ENCODE assay signal across 10 mouse cellular contexts in genomic region chr12:73416367-73416897, GRCm38 (mm10).
DNase-seq lines count a peak whose midpoint lies in the region; ATAC-seq lines count a peak whose summit lies in the region.
"Had no signal": no experiment of that assay in that cellular context is flagged by ENCODE, and none has a peak within 500 bp of the region (broad histone marks: within the 10 kb centered on the region; RNA-seq: fewer than 3 reads in every experiment).

No protein-coding gene starts in this region.

- peaks cover 35% of the 10 kb centered on the region for H3K4me1 ChIP-seq in forebrain, embryonic 10.5 days
- peaks cover 11% of the 10 kb centered on the region for H3K4me1 ChIP-seq in forebrain, embryonic 15.5 days
- H3K4me1 ChIP-seq in embryonic facial prominence, embryonic 11.5 days (ENCODE audit: control insufficient read depth, insufficient read depth, low read length): peaks cover 7% of the 10 kb centered on the region
- H3K4me1 ChIP-seq in limb, embryonic 11.5 days (ENCODE audit: control insufficient read depth, insufficient read depth, low read length): peaks cover 19% of the 10 kb centered on the region
- no peaks in the 10 kb centered on the region for H3K4me1 ChIP-seq in intestine, embryonic 16.5 days (ENCODE audit: control insufficient read depth, insufficient read depth, low read length)

- no peaks in the 10 kb centered on the region for H3K9me3 ChIP-seq in forebrain, embryonic 10.5 days
- H3K9me3 ChIP-seq in forebrain, embryonic 15.5 days: no peaks in the 10 kb centered on the region
- no peaks in the 10 kb centered on the region for H3K9me3 ChIP-seq in embryonic facial prominence, embryonic 11.5 days (replicated peaks; ENCODE audit: control insufficient read depth, low read length)
- H3K9me3 ChIP-seq in limb, embryonic 11.5 days (ENCODE audit: control insufficient read depth, low read length): no peaks in the 10 kb centered on the region
- H3K9me3 ChIP-seq in intestine, embryonic 16.5 days (ENCODE audit: control insufficient read depth, low read length): no peaks in the 10 kb centered on the region

- 47% methylated on average over 16 of the region's 16 CpGs for WGBS in forebrain, embryonic 10.5 days
- WGBS in forebrain, embryonic 15.5 days: 34% methylated on average over 16 of the region's 16 CpGs
- 37% methylated on average over 16 of the region's 16 CpGs for WGBS in embryonic facial prominence, embryonic 11.5 days
- WGBS in limb, embryonic 11.5 days: 55% methylated on average over 16 of the region's 16 CpGs
- 68% methylated on average over 16 of the region's 16 CpGs for WGBS in intestine, embryonic 16.5 days

- ATAC-seq in forebrain, embryonic 15.5 days (replicated peaks): no peak; the same call in 1 of the 2 replicates
- ATAC-seq in embryonic facial prominence, embryonic 11.5 days (replicated peaks; ENCODE audit: insufficient number of reproducible peaks, low FRiP score, low TSS enrichment, low read depth): no peak
- peak; percentile 76 for ATAC-seq in limb, embryonic 11.5 days (ENCODE audit: insufficient number of reproducible peaks, low FRiP score, low TSS enrichment, low read depth)
- no peak for ATAC-seq in intestine, embryonic 16.5 days

- no peak overlapping the region for H3K4me3 ChIP-seq in forebrain, embryonic 10.5 days
- no peak overlapping the region for H3K4me3 ChIP-seq in forebrain, embryonic 15.5 days
- no peak overlapping the region for H3K4me3 ChIP-seq in embryonic facial prominence, embryonic 11.5 days (ENCODE audit: low read depth, low read length)
- H3K4me3 ChIP-seq in limb, embryonic 11.5 days (ENCODE audit: low read depth, low read length): no peak overlapping the region
- H3K4me3 ChIP-seq in intestine, embryonic 16.5 days (ENCODE audit: low read length): no peak overlapping the region

- H3K27ac ChIP-seq in forebrain, embryonic 10.5 days: peak overlapping the region; percentile 21; the same call in 1 of the 2 replicates
- no peak overlapping the region for H3K27ac ChIP-seq in forebrain, embryonic 15.5 days (replicated peaks)
- H3K27ac ChIP-seq in embryonic facial prominence, embryonic 11.5 days (replicated peaks; ENCODE audit: low read depth, low read length): no peak overlapping the region
- H3K27ac ChIP-seq in limb, embryonic 11.5 days (replicated peaks; ENCODE audit: low read depth, low read length): peak overlapping the region; percentile 42; the same call in 1 of the 2 replicates
- no peak overlapping the region for H3K27ac ChIP-seq in intestine, embryonic 16.5 days (ENCODE audit: low read length)
- H3K27ac ChIP-seq: liver, embryonic 14.5 days had no signal

- no peak overlapping the region for H3K4me2 ChIP-seq in forebrain, embryonic 15.5 days (replicated peaks)
- no peak overlapping the region for H3K4me2 ChIP-seq in embryonic facial prominence, embryonic 11.5 days (ENCODE audit: low read depth, low read length)
- no peak overlapping the region for H3K4me2 ChIP-seq in limb, embryonic 11.5 days (ENCODE audit: low read depth, severe bottlenecking)
- H3K4me2 ChIP-seq in intestine, embryonic 16.5 days (ENCODE audit: low read depth, low read length): no peak overlapping the region

- peak; percentile 27 for DNase-seq in forebrain, embryonic 10.5 days (ENCODE audit: extremely low spot score, low spot score)
- DNase-seq in 3T3-L1 (ENCODE audit: low read depth, low spot score): peak; percentile 96
- DNase-seq in embryonic facial prominence, embryonic 11.5 days (ENCODE audit: low spot score): peak; percentile 45
- peak; percentile 58 for DNase-seq in limb, embryonic 11.5 days (ENCODE audit: low spot score)
- DNase-seq in frontal cortex, postnatal 25 days (ENCODE audit: low spot score in 2 of 2): no peak
- DNase-seq in cerebellum, adult 9-11 months: no peak
- DNase-seq: thymus, adult 18-20 months had no signal

- H3K27me3 ChIP-seq in forebrain, embryonic 10.5 days (ENCODE audit: poor library complexity, severe bottlenecking): no peaks in the 10 kb centered on the region; the same call in 1 of the 2 replicates
- H3K27me3 ChIP-seq in forebrain, embryonic 15.5 days: no peaks in the 10 kb centered on the region
- H3K27me3 ChIP-seq in embryonic facial prominence, embryonic 11.5 days (ENCODE audit: control insufficient read depth, insufficient read depth, low read length): no peaks in the 10 kb centered on the region
- no peaks in the 10 kb centered on the region for H3K27me3 ChIP-seq in limb, embryonic 11.5 days (ENCODE audit: control insufficient read depth, insufficient read depth, low read length)
- no peaks in the 10 kb centered on the region for H3K27me3 ChIP-seq in intestine, embryonic 16.5 days (replicated peaks; ENCODE audit: control insufficient read depth, insufficient read depth, low read length)

- H3K9ac ChIP-seq in forebrain, embryonic 15.5 days (replicated peaks): no peak overlapping the region
- no peak overlapping the region for H3K9ac ChIP-seq in embryonic facial prominence, embryonic 11.5 days (replicated peaks; ENCODE audit: low read length)
- no peak overlapping the region for H3K9ac ChIP-seq in limb, embryonic 11.5 days (ENCODE audit: low read length)
- H3K9ac ChIP-seq in intestine, embryonic 16.5 days (ENCODE audit: low read depth, low read length): no peak overlapping the region
- H3K9ac ChIP-seq: liver, embryonic 14.5 days had no signal

- no peaks in the 10 kb centered on the region for H3K36me3 ChIP-seq in forebrain, embryonic 10.5 days (replicated peaks)
- no peaks in the 10 kb centered on the region for H3K36me3 ChIP-seq in forebrain, embryonic 15.5 days
- no peaks in the 10 kb centered on the region for H3K36me3 ChIP-seq in embryonic facial prominence, embryonic 11.5 days (replicated peaks; ENCODE audit: control insufficient read depth, insufficient read depth, low read depth, low read length)
- H3K36me3 ChIP-seq in limb, embryonic 11.5 days (ENCODE audit: control insufficient read depth, insufficient read depth, low read length): no peaks in the 10 kb centered on the region
- H3K36me3 ChIP-seq in intestine, embryonic 16.5 days (ENCODE audit: control insufficient read depth, insufficient read depth, low read length): no peaks in the 10 kb centered on the region

Comparison
In these comparisons a context has a peak if more than half of its experiments do, and no peak if none do; other contexts are left out.
1. H3K27ac ChIP-seq: peak in forebrain, embryonic 10.5 days (single experiment) and limb, embryonic 11.5 days (single experiment); none in forebrain, embryonic 15.5 days (single experiment), embryonic facial prominence, embryonic 11.5 days (single experiment) and intestine, embryonic 16.5 days (single experiment).
2. DNase-seq: peak in forebrain, embryonic 10.5 days (single experiment), 3T3-L1 (single experiment), embryonic facial prominence, embryonic 11.5 days (single experiment) and limb, embryonic 11.5 days (single experiment); none in frontal cortex, postnatal 25 days (0 of 2) and cerebellum, adult 9-11 months (single experiment).